Mouse (Mus musculus): Measurements from ENCODE around the gene Myo10.

DNA sequence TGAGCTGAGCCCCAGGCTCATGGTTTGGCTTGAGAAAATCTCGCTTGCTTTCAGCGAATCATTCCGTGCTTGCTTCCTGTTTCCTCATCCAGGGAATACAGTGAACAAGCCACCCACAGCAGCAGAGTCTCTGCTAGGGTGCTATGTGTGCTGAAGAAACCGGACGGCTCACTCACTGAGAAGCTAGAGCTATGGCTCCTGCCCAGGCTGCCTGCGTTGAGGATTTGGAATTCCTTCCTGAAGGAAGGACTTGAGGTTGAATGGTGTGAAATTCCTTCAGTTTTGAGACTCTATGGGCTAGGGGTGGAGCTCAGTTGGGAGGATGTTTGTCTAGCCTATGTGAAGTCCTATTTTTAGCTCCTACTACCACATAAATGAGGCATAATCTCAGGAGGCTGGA is 145.5 kb downstream of the Myo10 start:
- TF ChIP-seq CTCF (IDR thresholded peaks at IDR 0.05; ENCODE audit: borderline replicate concordance, control insufficient read depth, extremely low read depth, insufficient read depth, low read length, poor library complexity) (no peak), POLR2A (IDR thresholded peaks at IDR 0.05; ENCODE audit: control insufficient read depth, extremely low read depth, insufficient read depth, low read length, poor library complexity) (no peak)
